Mouse (Mus musculus) midbrain, embryonic 16.5 days (tissue): ENCODE data around the gene Gm28041. TPM values are rescaled to one million over a fixed set of nuclear protein-coding genes. Genes with fewer than 3 reads are reported as not detected.
"Not testable (repeated sequence)": the region's sequence is repeated elsewhere in the genome, so short reads cannot be mapped to it uniquely, and the experiment has no call there.

Experiments
- ATAC-seq: fragments of 200-750 bp; cut with Nextera tagmentation; 2 replicates; pipeline ENCODE4 v1.8.0; 2017; ENCODE audit warnings: moderate TSS enrichment
- H3K27ac ChIP-seq: fragments of 300-500 bp; sonication (generic); 2 replicates; pipeline ENCODE4 v1.5.1; 2014; ENCODE audit warnings: mild to moderate bottlenecking, low read length, mixed read lengths
- H3K27me3 ChIP-seq: fragments of 300-500 bp; sonication (generic); 2 replicates; pipeline ENCODE4 v1.6.1; 2014; ENCODE audit warnings: low read depth, low read length, mixed read lengths; ENCODE audit not compliant: control insufficient read depth, insufficient read depth
- H3K36me3 ChIP-seq: fragments of 300-500 bp; sonication (generic); 2 replicates; pipeline ENCODE4 v1.6.1; 2014; ENCODE audit warnings: mild to moderate bottlenecking, low read length, moderate library complexity, mixed read lengths; ENCODE audit not compliant: control insufficient read depth, insufficient read depth
- H3K4me1 ChIP-seq: fragments of 300-500 bp; sonication (generic); 2 replicates; pipeline ENCODE4 v1.6.1; 2014; ENCODE audit warnings: mild to moderate bottlenecking, low read length, mixed read lengths; ENCODE audit not compliant: control insufficient read depth, insufficient read depth
- H3K4me2 ChIP-seq: fragments of 300-500 bp; sonication (generic); 2 replicates; pipeline ENCODE4 v1.6.1; 2014; ENCODE audit warnings: mild to moderate bottlenecking, low read length, mixed read lengths
- H3K4me3 ChIP-seq: fragments of 300-500 bp; sonication (generic); 2 replicates; pipeline ENCODE4 v1.5.1; 2014; ENCODE audit warnings: low read depth, mild to moderate bottlenecking, low read length, moderate library complexity, mixed read lengths
- H3K9ac ChIP-seq: fragments of 300-500 bp; sonication (generic); 2 replicates; pipeline ENCODE4 v1.6.1; 2014; ENCODE audit warnings: low read depth, low read length, mixed read lengths
- H3K9me3 ChIP-seq: fragments of 300-500 bp; sonication (generic); replicated peaks from 2 replicates; pipeline ENCODE4 v1.6.1; 2014; ENCODE audit warnings: mild to moderate bottlenecking, low read length, mixed read lengths; ENCODE audit not compliant: control insufficient read depth, poor library complexity, severe bottlenecking
- WGBS: fragments of 180-500 bp; shearing (Covaris S2); extraction: QIAGEN DNeasy Blood & Tissue Kit; methylation state at CpG from one replicate; pipeline ENCODE4 v1.1.7; 2014; 5-methylcytosine and 5-hydroxymethylcytosine counted together
- polyA plus RNA-seq: library from polyadenylated mRNA; unstranded; fragments of >200 nt; fragmentation: Nextera tagmentation; extraction: Ambion mirVana; gene quantifications from 2 replicates; pipeline ENCODE4 v1.2.1, GENCODE M21; 2015

Gene Gm28041
- polyA plus RNA-seq, 1 experiment from 2014 or later, result 0.31 TPM

DNA sequence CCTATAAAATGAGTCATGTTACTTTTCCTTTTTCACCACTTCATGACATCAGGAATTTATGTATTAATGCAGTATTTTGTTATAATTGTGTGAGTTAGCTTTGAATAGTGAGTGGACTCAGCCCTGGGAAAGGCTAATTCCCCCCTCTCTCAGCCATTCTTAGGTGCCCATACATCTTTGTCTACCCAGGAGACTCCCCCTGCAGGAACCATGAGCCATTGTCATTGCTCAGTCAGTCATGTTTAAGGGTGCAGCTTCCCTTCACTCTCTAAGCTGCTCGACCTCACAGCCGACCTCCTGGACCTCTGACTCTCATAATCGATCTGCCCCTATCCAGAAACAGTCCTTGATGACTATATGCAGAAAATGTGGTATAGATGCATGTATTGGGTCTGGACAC, 722 bp upstream of the Gm28041 start:
- not testable (repeated sequence) for H3K4me3 ChIP-seq, H3K27me3 ChIP-seq, H3K4me1 ChIP-seq, H3K27ac ChIP-seq, ATAC-seq, H3K36me3 ChIP-seq, H3K4me2 ChIP-seq, H3K9me3 ChIP-seq, H3K9ac ChIP-seq
- 61% methylated on average over 3 of the region's 3 CpGs for WGBS

GRCm38 (mm10) chr13:67360131-67360744, 15.3 kb downstream of the Gm28041 start, which contains the start of the genes Gm28044 and Zfp953:
Gm28044 (minus strand) TSS chr13:67360536.
Zfp953 (minus strand) TSS chr13:67360605.
- H3K4me1 ChIP-seq, result peaks cover 11% of the 10 kb centered on the region
- peak within 1 kb of the TSS; percentile 47; the same call in 1 of the 2 replicates for H3K27ac ChIP-seq
- ATAC-seq, result peak; percentile 97
- H3K36me3 ChIP-seq, result no peaks in the 10 kb centered on the region
- H3K4me3 ChIP-seq, result peak within 1 kb of the TSS; percentile 81
- H3K9ac ChIP-seq, result peak within 1 kb of the TSS; percentile 67
- 0% methylated on average over 15 of the region's 15 CpGs for WGBS
- H3K27me3 ChIP-seq, result no peaks in the 10 kb centered on the region
- H3K9me3 ChIP-seq, result no peaks in the 10 kb centered on the region
- H3K4me2 ChIP-seq, result peak within 1 kb of the TSS; percentile 84

GRCm38 (mm10) chr13:67351854-67352253, 23.7 kb downstream of the Gm28041 start:
- Histone ChIP-seq H3K27ac (no peak overlapping the region), H3K4me3 (no peak overlapping the region), H3K4me2 (no peak overlapping the region), H3K27me3 (no peaks in the 10 kb centered on the region), H3K9ac (no peak overlapping the region), H3K4me1 (no peaks in the 10 kb centered on the region), H3K36me3 (no peaks in the 10 kb centered on the region), H3K9me3 (no peaks in the 10 kb centered on the region)
- no peak for ATAC-seq

DNA sequence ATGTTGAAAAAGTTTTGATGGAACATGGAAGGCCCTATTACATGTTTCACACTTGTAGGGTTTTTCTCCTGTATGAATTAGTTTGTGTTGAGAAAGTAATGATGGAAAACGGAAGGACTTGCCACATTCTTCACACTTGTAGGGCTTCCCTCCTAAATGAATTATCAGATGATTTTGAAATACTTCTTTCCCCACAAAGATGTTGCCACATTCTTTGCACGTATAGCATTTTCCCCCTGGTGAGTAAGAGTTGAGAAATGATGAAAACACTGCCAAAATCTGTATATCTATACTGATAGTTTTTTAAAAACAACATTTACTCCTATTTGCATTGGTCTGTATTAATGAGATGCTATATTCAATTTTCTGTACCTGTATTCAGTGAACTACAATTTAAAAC, 32.1 kb downstream of the Gm28041 start:
- WGBS, result 87% methylated on average over 2 of the region's 2 CpGs
- H3K4me3 ChIP-seq, result no peak overlapping the region
- H3K9ac ChIP-seq, result no peak overlapping the region

DNA sequence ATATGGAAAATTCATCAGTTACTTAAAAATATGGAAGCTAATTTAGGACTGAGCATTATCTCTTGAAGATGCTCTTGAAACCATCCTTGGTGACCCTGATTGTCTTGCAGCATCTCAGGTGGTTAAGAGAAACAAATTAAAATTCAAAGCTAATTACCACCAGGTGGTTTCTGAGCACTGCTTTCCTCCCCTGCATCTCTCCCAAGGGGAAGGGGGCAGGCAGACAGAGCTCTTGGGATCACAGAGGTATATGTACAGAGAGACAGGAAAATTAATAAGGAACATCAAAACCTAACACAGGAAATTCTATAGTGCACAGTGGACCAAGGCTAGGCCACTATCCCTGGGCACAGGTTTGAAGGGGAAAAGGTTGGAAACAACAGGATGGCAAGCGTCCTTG, 42.7 kb downstream of the Gm28041 start:
- H3K4me1 ChIP-seq, result peaks cover 11% of the 10 kb centered on the region
- peak overlapping the region; percentile 52 for H3K9ac ChIP-seq

More for the DNA sequence above, 32.1 kb downstream of the Gm28041 start:
- H3K4me2 ChIP-seq, result no peak overlapping the region
- H3K27ac ChIP-seq, result no peak overlapping the region
- H3K9me3 ChIP-seq, result no peaks in the 10 kb centered on the region
- no peaks in the 10 kb centered on the region for H3K36me3 ChIP-seq
- no peak for ATAC-seq
- no peaks in the 10 kb centered on the region for H3K4me1 ChIP-seq
- H3K27me3 ChIP-seq, result no peaks in the 10 kb centered on the region

GRCm38 (mm10) chr13:67332019-67332724, 43.4 kb downstream of the Gm28041 start, which contains the start of gene Zfp595:
Zfp595 (minus strand) TSS chr13:67332570.
- Histone ChIP-seq H3K4me2 (peak within 1 kb of the TSS; percentile 83), H3K27me3 (no peaks in the 10 kb centered on the region), H3K9me3 (no peaks in the 10 kb centered on the region; the same call in 1 of the 2 replicates), H3K27ac (no peak within 1 kb of the TSS), H3K4me3 (peak within 1 kb of the TSS; percentile 58), H3K9ac (peak within 1 kb of the TSS; percentile 70), H3K36me3 (no peaks in the 10 kb centered on the region), H3K4me1 (peaks cover 11% of the 10 kb centered on the region)
- ATAC-seq, result peak; percentile 94
- WGBS, result 14% methylated on average over 17 of the region's 17 CpGs

More for the DNA sequence above, 42.7 kb downstream of the Gm28041 start:
- WGBS, result 81% methylated on average over 1 of the region's 1 CpGs
- no peaks in the 10 kb centered on the region for H3K27me3 ChIP-seq
- H3K4me3 ChIP-seq, result peak overlapping the region; percentile 58
- peak; percentile 57 for ATAC-seq
- H3K9me3 ChIP-seq, result no peaks in the 10 kb centered on the region; the same call in 1 of the 2 replicates
- H3K4me2 ChIP-seq, result peak overlapping the region; percentile 83
- no peak overlapping the region for H3K27ac ChIP-seq
- no peaks in the 10 kb centered on the region for H3K36me3 ChIP-seq

DNA sequence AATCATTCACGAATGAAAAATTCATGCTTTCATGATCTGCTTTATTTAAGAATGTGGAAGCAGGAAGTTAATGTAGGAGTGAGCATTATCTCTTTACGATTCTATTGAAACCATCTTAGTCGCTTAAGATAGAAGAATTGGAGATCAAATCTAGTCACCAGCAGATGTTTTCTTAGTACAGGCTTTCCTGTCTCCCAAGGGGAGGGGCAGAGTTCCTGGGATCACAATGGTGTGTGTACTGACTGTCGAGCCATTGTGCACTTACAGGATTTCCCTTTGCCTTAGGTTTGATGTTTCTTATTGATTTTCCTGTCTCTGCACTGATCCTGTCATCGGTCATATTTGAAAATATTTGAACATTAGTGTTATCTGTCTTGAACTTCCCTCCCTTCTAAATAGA, 68.8 kb downstream of the Gm28041 start:
- H3K27ac ChIP-seq, result peak overlapping the region; percentile 74
- ATAC-seq, result peak; percentile 82
- H3K4me2 ChIP-seq, result peak overlapping the region; percentile 97
- H3K4me3 ChIP-seq, result peak overlapping the region; percentile 77
- H3K9ac ChIP-seq, result peak overlapping the region; percentile 49
- 31% methylated on average over 5 of the region's 5 CpGs for WGBS
- H3K27me3 ChIP-seq, result no peaks in the 10 kb centered on the region
- H3K9me3 ChIP-seq, result peaks cover 2% of the 10 kb centered on the region; the same call in 1 of the 2 replicates
- H3K36me3 ChIP-seq, result no peaks in the 10 kb centered on the region
- H3K4me1 ChIP-seq, result peaks cover 11% of the 10 kb centered on the region

DNA sequence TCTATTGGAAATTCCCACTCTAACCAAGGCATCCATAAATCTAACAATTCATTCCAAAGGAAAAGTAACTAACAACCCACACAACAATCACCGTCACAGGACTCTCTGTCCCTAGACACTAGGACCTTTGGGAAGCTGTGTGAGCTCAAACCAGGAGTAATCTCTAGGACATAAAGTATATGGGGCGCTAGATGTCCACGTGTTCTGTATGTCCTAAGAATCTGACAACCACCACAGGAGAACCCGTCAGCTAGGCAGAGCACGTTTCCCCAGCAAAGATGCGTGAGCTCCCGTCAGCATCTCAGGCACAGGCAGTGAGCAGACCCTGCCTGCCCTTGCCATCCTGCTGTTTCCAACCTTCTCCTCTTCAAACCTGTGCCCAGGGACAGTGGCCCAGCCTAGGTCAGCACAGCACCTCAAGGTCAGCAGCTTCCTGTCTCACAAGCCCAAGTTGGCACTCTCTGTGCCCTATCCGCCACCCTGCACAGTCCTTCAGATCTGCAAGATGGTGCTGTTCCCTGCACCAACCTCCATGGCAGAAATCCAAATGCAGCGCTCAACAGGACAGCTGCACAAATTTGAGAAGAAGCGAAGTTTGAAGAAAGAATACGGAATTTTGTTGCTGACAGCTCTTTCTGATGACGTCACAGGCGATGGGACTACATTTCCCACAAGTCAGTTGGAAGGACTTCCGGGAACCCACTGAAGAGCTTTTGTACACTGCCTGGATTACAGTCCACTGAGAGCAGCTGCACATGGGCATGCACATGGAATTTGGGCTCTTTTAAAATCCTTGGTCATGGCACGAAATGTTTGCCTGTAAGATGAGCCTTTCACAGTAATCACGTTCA, 69.5 kb downstream of the Gm28041 start, which contains the start of gene Zfp457:
Gene Zfp457, minus strand, starts transcription at position 664 of the 851 bp plus-strand sequence.
- Histone ChIP-seq H3K36me3 (no peaks in the 10 kb centered on the region), H3K4me2 (peak within 1 kb of the TSS; percentile 97), H3K27me3 (no peaks in the 10 kb centered on the region), H3K4me1 (peaks cover 11% of the 10 kb centered on the region), H3K9ac (peak within 1 kb of the TSS; percentile 82), H3K27ac (peak within 1 kb of the TSS; percentile 74), H3K9me3 (no peaks in the 10 kb centered on the region; the same call in 1 of the 2 replicates), H3K4me3 (peak within 1 kb of the TSS; percentile 77)
- ATAC-seq, result peak; percentile 100
- WGBS, result 12% methylated on average over 16 of the region's 16 CpGs
